Mouse (Mus musculus): ENCODE results near the gene Disp3. TPM values are rescaled to one million over a fixed set of nuclear protein-coding genes. Genes with fewer than 3 reads are reported as not detected.

Disp3 gene
- polyA plus RNA-seq, 1 experiment from 2014 or later = 0.04 TPM

- TF ChIP-seq CTCF (IDR thresholded peaks at IDR 0.05; ENCODE audit: low read depth) (no peak), EP300 (optimal IDR thresholded peaks at IDR 0.05) (no peak)
- no peak for DNase-seq (ENCODE audit: low spot score)
- no peak overlapping the region for H3K4me2 ChIP-seq (replicated peaks; ENCODE audit: low read depth)
- no peaks in the 10 kb centered on the region for H3K36me3 ChIP-seq (ENCODE audit: control insufficient read depth, insufficient read depth, low read length)
- H3K9me3 ChIP-seq (ENCODE audit: control insufficient read depth, low read length) = no peaks in the 10 kb centered on the region
- ATAC-seq (ENCODE audit: low FRiP score, low TSS enrichment) = no peak
- no peak overlapping the region for H3K9ac ChIP-seq (ENCODE audit: low read length)
- no peaks in the 10 kb centered on the region for H3K27me3 ChIP-seq (ENCODE audit: control insufficient read depth, insufficient read depth, low read length)
- 23% methylated on average over 10 of the region's 10 CpGs for WGBS
- no peaks in the 10 kb centered on the region for H3K4me1 ChIP-seq (replicated peaks; ENCODE audit: control insufficient read depth, insufficient read depth)
- H3K27ac ChIP-seq (replicated peaks) = no peak overlapping the region
- H3K4me3 ChIP-seq (ENCODE audit: low read depth, low read length) = no peak overlapping the region
Measured at GRCm38 (mm10) chr4:148222983-148223382, 64.8 kb downstream of the Disp3 start.

DNA sequence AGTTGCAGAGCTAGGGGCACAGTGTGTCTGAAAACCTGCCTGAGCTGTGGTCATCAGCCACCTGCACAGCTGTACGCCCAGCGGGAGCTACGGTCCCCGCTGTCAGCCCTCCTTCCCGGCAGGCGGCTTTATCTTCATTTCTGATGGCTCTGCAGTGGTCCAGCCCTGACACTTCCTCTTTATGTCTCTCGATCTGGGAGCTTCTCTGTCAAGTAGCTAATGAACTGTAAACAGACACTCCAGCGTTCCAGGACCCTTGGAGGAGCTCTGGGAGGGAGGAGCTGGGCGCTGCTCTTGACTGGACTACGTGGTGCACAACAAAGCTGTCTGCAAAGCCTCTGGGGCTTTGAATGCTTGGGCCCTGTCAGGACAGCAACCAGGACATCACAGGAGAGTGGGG lies 67.1 kb downstream of the Disp3 start:
- no peaks in the 10 kb centered on the region for H3K4me1 ChIP-seq (replicated peaks; ENCODE audit: control insufficient read depth, insufficient read depth)
- no peaks in the 10 kb centered on the region for H3K9me3 ChIP-seq (ENCODE audit: control insufficient read depth, low read length)
- H3K9ac ChIP-seq (ENCODE audit: low read length) = no peak overlapping the region
- H3K4me3 ChIP-seq (ENCODE audit: low read depth, low read length) = no peak overlapping the region
- TF ChIP-seq CTCF (IDR thresholded peaks at IDR 0.05; ENCODE audit: low read depth) = no peak
- TF ChIP-seq EP300 (optimal IDR thresholded peaks at IDR 0.05) = no peak
- H3K4me2 ChIP-seq (replicated peaks; ENCODE audit: low read depth) = no peak overlapping the region
- ATAC-seq (ENCODE audit: low FRiP score, low TSS enrichment) (no peak), DNase-seq (ENCODE audit: low spot score) (no peak)
- WGBS = 6% methylated on average over 10 of the region's 10 CpGs
- no peak overlapping the region for H3K27ac ChIP-seq (replicated peaks)
- H3K27me3 ChIP-seq (ENCODE audit: control insufficient read depth, insufficient read depth, low read length) = no peaks in the 10 kb centered on the region
- no peaks in the 10 kb centered on the region for H3K36me3 ChIP-seq (ENCODE audit: control insufficient read depth, insufficient read depth, low read length)

GRCm38 (mm10) chr4:148218238-148218637 lies 69.5 kb downstream of the Disp3 start:
- WGBS = 20% methylated on average over 10 of the region's 10 CpGs
- no peaks in the 10 kb centered on the region for H3K4me1 ChIP-seq (replicated peaks; ENCODE audit: control insufficient read depth, insufficient read depth)
- TF ChIP-seq CTCF (IDR thresholded peaks at IDR 0.05; ENCODE audit: low read depth) (no peak), EP300 (optimal IDR thresholded peaks at IDR 0.05) (no peak)
- ATAC-seq (ENCODE audit: low FRiP score, low TSS enrichment) = peak; percentile 8; the same call in 1 of the 2 replicates
- H3K36me3 ChIP-seq (ENCODE audit: control insufficient read depth, insufficient read depth, low read length) = no peaks in the 10 kb centered on the region
- DNase-seq (ENCODE audit: low spot score) = no peak
- no peaks in the 10 kb centered on the region for H3K9me3 ChIP-seq (ENCODE audit: control insufficient read depth, low read length)
- no peak overlapping the region for H3K9ac ChIP-seq (ENCODE audit: low read length)
- no peaks in the 10 kb centered on the region for H3K27me3 ChIP-seq (ENCODE audit: control insufficient read depth, insufficient read depth, low read length)
- H3K27ac ChIP-seq (replicated peaks) = no peak overlapping the region
- H3K4me3 ChIP-seq (ENCODE audit: low read depth, low read length) = no peak overlapping the region
- H3K4me2 ChIP-seq (replicated peaks; ENCODE audit: low read depth) = no peak overlapping the region

DNA sequence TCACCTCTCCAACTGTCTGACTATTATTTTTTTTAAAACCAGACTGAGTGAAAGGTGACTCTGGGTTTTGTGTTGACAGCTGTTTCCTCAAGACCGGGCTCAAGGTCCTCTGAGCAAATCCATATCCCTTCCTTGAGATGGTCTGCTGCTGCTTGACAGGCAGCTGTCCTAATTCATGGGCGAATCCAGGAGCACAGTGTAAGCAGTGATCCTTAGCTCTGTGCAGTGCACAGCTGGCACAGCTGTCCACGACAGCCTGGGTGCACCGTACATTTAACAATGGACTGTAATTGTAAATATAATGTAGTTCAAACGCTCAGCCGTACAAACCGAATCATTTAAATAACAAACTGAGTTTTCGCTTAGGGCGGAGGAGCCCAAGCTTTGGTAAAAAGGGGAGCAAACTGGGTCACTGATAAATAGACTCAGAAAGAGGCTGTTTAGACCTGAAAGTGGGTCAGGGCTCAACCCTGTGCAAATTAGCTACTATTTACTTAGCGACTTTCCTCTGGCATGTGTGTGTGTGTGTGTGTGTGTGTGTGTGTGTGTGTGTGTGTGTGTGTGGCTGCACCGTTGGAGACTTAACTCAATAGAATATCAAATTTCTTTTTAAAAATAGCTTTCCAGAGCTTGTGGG lies 72.4 kb downstream of the Disp3 start:
- Histone ChIP-seq H3K4me2 (replicated peaks; ENCODE audit: low read depth) (no peak overlapping the region), H3K4me3 (ENCODE audit: low read depth, low read length) (no peak overlapping the region), H3K27me3 (ENCODE audit: control insufficient read depth, insufficient read depth, low read length) (no peaks in the 10 kb centered on the region), H3K9ac (ENCODE audit: low read length) (no peak overlapping the region), H3K27ac (replicated peaks) (no peak overlapping the region), H3K36me3 (ENCODE audit: control insufficient read depth, insufficient read depth, low read length) (no peaks in the 10 kb centered on the region), H3K4me1 (replicated peaks; ENCODE audit: control insufficient read depth, insufficient read depth) (no peaks in the 10 kb centered on the region), H3K9me3 (ENCODE audit: control insufficient read depth, low read length) (no peaks in the 10 kb centered on the region)
- WGBS = 20% methylated on average over 11 of the region's 11 CpGs
- ATAC-seq (ENCODE audit: low FRiP score, low TSS enrichment) = no peak
- peak; percentile 15 for DNase-seq (ENCODE audit: low spot score)
- TF ChIP-seq EP300 (optimal IDR thresholded peaks at IDR 0.05) = no peak
- TF ChIP-seq CTCF (IDR thresholded peaks at IDR 0.05; ENCODE audit: low read depth) = no peak

- Histone ChIP-seq H3K4me1 (replicated peaks; ENCODE audit: control insufficient read depth, insufficient read depth) (no peaks in the 10 kb centered on the region), H3K4me3 (ENCODE audit: low read depth, low read length) (no peak overlapping the region), H3K27me3 (ENCODE audit: control insufficient read depth, insufficient read depth, low read length) (no peaks in the 10 kb centered on the region), H3K27ac (replicated peaks) (no peak overlapping the region), H3K9ac (ENCODE audit: low read length) (no peak overlapping the region), H3K36me3 (ENCODE audit: control insufficient read depth, insufficient read depth, low read length) (no peaks in the 10 kb centered on the region), H3K4me2 (replicated peaks; ENCODE audit: low read depth) (no peak overlapping the region), H3K9me3 (ENCODE audit: control insufficient read depth, low read length) (no peaks in the 10 kb centered on the region)
- WGBS = 56% methylated on average over 5 of the region's 5 CpGs
- TF ChIP-seq EP300 (optimal IDR thresholded peaks at IDR 0.05) = no peak
- no peak for TF ChIP-seq CTCF (IDR thresholded peaks at IDR 0.05; ENCODE audit: low read depth)
- DNase-seq (ENCODE audit: low spot score) (no peak), ATAC-seq (ENCODE audit: low FRiP score, low TSS enrichment) (no peak)
Measured at GRCm38 (mm10) chr4:148214460-148215136, 73.2 kb downstream of the Disp3 start.

GRCm38 (mm10) chr4:148204873-148205232 lies 82.9 kb downstream of the Disp3 start:
- Histone ChIP-seq H3K36me3 (ENCODE audit: control insufficient read depth, insufficient read depth, low read length) (no peaks in the 10 kb centered on the region), H3K27ac (replicated peaks) (no peak overlapping the region), H3K9me3 (ENCODE audit: control insufficient read depth, low read length) (no peaks in the 10 kb centered on the region), H3K27me3 (ENCODE audit: control insufficient read depth, insufficient read depth, low read length) (no peaks in the 10 kb centered on the region), H3K4me2 (replicated peaks; ENCODE audit: low read depth) (no peak overlapping the region), H3K9ac (ENCODE audit: low read length) (no peak overlapping the region), H3K4me1 (replicated peaks; ENCODE audit: control insufficient read depth, insufficient read depth) (no peaks in the 10 kb centered on the region), H3K4me3 (ENCODE audit: low read depth, low read length) (no peak overlapping the region)
- no peak for DNase-seq (ENCODE audit: low spot score)
- ATAC-seq (ENCODE audit: low FRiP score, low TSS enrichment) = no peak
- 57% methylated on average over 6 of the region's 6 CpGs for WGBS
- TF ChIP-seq EP300 (optimal IDR thresholded peaks at IDR 0.05) (no peak), CTCF (IDR thresholded peaks at IDR 0.05; ENCODE audit: low read depth) (no peak)

All from stomach, postnatal 0 days (tissue).